Mouse (Mus musculus) skeletal muscle tissue, postnatal 0 days (tissue): ENCODE measurements around the gene Adat3. TPM values are rescaled to one million over a fixed set of nuclear protein-coding genes. Genes with fewer than 3 reads are reported as not detected.

Experiments
- microRNA-seq, 2 experiments: library from miRNA; unstranded; fragments of <30 nt; microRNA quantifications; one replicate each; pipeline ENCODE4; 2016
- polyA plus RNA-seq: library from polyadenylated mRNA; unstranded; fragments of >200 nt; fragmentation: Nextera tagmentation; extraction: Ambion mirVana; gene quantifications from 2 replicates; pipeline ENCODE4 v1.2.1, GENCODE M21; 2015

Gene Adat3
- 2.5 and 3.5 TPM in 2 replicates for polyA plus RNA-seq

DNA sequence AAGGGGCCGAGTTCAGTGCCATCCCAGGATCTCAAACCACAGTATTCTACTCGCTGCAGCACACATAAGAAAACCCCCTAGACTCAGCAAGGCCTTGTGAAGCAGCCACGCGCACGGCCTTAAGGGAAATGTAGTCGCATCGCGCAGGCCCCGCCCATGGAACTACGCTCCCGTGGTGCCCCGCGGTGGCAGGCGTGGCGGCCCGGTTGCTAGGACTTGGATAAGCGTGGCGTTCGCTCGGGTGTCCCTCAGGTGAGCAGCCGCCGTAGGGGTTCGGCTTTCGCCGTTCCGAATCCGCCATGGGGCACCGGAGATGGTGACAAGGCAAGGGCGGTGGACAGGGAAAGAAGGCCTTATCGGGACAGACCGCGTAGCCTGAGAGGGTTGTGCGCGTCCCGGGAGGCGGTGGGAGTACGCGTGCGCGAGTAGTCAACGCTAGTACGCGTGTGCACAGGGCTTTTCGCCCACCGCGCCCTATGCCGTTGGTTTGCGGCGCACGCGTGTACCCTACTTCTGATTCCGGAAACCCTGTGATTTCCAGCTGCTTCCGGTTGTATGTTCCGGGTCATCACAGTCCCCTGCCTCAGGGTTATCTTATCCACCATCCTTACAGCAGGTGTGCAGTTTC, at the start of gene Adat3, which contains the start of gene Scamp4:
Gene Adat3, plus strand, starts transcription at position 183 of the 628 bp plus-strand sequence.
Gene Scamp4, plus strand, starts transcription at position 175 of the 628 bp plus-strand sequence.

DNA sequence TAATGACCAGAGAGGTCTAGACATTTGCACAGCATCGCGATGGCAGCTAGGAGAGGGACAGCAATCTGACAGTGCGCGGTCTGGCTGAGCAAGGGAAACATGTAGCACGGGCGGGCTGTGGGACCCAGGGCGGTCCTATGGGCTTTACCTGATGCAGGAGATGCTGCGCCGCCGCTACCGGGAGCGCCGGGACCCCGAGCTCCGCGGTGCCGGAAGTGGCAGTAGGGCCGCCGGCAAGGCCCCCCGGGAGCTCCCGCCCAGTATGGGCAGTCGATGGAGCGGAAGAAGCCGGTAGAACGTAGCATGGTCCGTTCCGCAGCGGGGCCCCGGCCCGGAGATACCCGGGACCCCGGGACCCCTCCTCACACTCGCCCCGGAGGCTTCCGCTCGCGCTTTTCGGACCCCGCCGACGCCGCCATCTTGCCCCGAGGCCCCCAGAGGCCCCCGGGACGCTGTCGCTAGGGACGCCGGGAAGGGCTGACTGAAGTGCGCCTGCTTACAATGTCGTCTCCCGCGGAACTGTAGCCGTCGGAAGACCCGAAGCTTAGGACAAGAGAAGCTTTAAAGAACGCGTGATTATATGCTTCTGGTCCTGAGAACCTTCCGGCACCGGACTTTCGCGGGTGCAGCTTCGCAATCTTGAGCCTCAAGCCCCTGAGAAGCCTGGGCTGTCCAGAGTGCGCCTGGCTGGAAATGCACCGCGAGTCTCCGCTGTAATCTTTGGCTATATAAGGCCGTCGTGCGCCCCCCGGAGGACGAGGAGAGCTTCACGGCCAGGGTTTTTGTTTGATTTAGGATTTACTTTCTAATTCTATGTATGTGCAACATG, 41.4 kb upstream of the Adat3 start, which contains the start of gene Rexo1:
Gene Rexo1, minus strand, starts transcription at position 445 of the 829 bp plus-strand sequence.

DNA sequence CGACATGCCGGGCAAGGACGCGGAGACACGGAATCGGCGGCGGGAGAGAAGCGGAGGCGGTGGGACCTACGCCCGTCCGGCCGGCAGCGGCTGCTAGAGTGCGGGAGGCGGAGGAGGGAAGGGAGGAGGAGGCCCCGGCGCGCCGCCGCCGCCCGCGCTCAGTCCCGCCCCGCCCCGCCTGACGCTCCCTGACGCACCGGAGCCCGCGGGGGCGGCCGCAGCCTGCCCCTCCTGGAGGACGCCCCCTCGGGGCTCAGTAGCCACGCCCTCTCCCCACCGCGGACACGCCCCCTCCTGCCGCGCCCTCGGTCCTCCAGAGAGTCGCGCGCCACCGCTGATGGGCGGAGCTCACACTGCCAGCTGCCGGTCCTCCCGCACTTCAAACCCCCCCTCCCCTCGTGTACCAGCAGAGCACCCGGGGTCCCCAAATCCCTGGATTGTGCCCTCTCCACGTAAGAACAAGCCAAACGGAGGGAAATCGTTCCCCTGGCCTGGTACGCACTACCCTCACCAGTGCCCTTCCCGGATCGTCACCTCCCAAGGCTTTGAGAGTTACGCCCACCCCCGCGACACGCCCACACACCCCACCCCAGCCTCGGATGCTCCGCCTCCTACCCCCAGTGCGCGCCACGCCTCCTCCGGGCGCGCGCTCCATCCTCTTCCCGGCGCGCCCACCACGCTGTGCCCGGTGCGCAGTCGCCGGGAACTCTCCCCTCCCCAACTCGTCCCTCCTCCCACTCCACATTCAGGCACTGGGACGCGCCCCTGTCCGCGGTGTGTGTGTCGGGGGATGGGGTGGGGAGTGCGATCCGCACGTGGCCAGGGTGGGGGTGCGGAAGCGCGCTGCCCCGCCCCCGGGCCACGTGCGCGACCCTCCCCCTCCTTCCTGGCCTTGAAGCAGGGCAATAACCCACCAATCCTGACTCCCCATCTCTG, 25.2 kb upstream of the Adat3 start, which contains the start of gene Klf16:
Gene Klf16, minus strand, starts transcription at position 127 of the 936 bp plus-strand sequence.

DNA sequence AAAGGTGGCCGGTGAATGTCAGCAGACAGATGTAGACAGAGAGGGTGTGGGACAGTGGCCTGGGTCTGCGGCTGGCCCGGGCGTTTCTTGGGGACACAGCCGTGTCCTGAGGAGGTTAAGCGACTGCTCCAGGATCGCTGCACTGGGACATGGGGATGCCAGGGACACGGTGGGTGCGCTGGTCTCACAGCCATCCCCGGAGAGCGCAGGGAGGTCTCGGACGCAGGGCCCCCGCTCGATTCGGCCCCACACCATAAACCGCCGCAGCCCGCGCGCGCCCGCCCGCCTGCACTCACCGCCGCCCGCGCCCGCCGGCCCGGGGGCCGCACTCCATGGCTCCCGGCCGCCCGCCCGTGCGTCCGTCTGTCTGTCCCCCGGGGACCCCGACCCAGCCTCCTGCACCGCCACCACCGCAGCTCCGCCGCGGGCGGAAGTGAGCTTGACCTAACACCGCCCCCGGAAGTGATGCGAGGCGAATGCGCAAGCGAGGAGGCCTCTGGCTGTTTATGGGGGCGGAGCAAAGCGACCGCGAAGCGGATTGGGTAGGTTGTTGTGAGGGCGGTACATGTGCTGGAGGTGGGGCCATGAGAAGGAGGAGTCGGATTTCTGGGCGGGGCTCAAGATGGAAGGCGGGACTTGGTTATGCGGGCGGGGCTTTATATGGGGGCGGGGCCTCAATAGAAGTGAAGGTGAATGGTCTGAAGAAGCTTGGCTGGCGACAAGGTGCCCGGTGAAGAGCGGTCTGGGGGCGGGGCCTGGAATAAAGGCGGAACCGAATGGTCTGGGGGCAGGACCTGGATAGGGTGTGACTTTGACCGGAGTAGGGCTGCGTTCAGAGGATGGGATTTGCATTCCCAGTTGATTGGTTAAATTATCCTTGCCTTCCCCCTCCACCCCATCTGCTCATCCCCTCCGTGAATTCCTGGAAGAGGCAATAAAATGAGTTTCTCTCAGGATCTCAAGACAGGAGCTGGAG, 12.5 kb upstream of the Adat3 start, which contains the start of gene Abhd17a:
Gene Abhd17a, minus strand, starts transcription at position 463 of the 976 bp plus-strand sequence.

DNA sequence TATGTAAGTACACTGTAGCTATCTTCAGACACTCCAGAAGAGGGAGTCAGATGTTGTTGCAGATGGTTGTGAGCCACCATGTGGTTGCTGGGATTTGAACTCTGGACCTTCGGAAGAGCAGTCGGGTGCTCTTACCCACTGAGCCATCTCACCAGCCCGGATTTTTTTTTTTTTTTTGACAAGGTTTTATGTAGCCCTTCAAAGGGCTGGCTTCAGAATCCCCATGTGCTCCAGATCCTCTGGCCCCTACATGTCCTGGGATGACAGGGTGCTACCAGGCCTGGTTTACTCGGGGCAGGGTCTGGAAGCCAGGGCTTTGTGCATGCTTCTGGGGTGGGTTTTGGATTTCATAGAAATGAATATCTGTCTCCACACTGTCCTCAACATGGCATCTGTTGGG, 3.0 kb downstream of the Adat3 start, which contains the start of gene Gm49322:
Gene Gm49322, plus strand, starts transcription at position 301 of the 400 bp plus-strand sequence.

DNA sequence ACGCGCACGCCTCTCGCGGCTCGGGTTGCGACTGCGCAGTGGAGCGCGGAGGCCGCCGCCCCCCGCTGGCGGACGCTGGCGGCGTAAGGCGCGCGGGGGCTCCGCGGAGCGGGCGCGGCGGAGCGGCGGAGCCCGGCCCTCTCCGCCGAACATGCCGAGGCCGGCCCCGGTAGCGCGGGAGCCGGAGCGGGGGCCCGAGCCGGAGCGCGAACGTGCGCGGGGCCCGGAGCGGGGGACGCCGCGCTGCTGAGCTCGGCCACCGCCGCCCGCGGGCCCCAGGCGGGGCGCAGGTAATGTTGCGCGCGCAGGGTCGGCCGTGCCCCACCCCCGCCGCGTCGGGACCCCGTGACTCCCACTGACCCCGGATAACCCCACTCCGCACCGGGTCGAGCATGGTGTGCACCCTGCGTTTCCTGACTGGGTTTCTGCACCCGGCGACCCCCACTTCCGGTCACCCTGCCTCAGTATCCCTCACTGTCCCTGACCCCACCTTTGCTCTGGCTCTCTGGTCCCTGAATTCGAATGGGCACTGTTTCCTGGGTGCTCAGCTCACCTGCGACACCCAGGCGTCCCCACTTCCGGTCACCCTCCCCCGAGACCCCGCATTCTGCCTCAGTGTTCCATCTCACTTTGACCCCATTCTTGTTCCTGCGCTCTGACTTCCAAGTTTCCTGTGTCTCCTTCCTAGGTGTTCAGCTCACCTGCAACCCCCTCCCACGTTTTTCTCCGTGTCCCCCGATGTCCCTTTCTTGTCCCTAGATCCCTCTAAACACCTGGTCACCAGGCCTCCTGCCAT, 20.2 kb downstream of the Adat3 start, which contains the start of gene Csnk1g2:
Gene Csnk1g2, plus strand, starts transcription at position 178 of the 796 bp plus-strand sequence.

DNA sequence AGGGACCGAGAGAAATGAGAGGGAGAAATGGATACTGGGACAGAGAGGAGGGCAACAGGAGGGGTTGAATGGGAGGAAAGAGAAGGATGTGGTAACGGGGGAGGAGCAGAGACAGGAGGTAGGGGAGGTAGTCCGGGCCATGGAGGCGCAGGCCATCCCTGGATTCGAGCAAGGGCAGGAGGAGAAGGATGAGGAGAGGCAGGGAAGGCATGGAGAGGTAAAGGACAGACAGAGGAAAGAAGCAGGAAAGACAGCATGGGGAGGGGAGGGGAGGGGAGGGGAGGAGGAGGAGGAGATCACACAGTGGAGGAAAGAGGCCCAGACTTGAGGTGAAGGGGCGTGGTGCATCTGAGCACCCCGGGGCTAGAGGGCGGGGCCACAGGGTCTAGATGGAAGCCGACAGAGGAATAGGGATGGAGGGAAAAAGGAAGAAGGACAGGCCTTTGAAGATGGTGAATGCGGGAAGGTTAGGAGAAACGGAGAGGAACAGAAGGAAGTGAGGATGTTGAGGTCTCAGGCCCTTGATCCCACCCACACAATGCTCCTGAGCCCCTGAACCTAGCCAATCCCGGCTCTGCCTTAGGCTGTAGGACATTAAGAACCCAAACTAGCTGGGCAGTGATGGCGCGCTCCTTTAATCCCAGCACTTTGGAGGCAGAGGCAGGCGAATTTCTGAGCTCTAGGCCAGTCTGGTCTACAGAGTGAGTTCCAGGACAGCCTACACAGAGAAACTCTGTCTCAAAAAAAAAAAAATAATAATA, 54.4 kb downstream of the Adat3 start, which contains the start of gene Btbd2:
Gene Btbd2, minus strand, starts transcription at position 209 of the 761 bp plus-strand sequence.

Small RNA genes lying within 50 kb of the gene (microRNA-seq; reads per million reads assigned to microRNA genes)
- 0.10 to 0.42 reads per million in 2 experiments for gene Mir6912

Other genes with a start within 250 kb of the Adat3 start
- 0.14 and 0.23 TPM in 2 replicates for gene Plk5, start 246.4 kb upstream of the Adat3 start, polyA plus RNA-seq
- 2.8 and 3.6 TPM in 2 replicates for gene Mex3d, start 215.2 kb upstream of the Adat3 start, polyA plus RNA-seq
- 82.3 and 101 TPM in 2 replicates for gene Mbd3, start 203.3 kb upstream of the Adat3 start, polyA plus RNA-seq
- gene Uqcr11, start 196.1 kb upstream of the Adat3 start, polyA plus RNA-seq: 1,315 and 1,562 TPM in 2 replicates
- 28.8 and 33.8 TPM in 2 replicates for gene Tcf3, start 169.2 kb upstream of the Adat3 start, polyA plus RNA-seq
- not detected in 2 replicates for gene Onecut3, start 108.0 kb upstream of the Adat3 start, polyA plus RNA-seq
- gene Atp8b3, start 63.8 kb upstream of the Adat3 start, polyA plus RNA-seq: 0.05 TPM in 1 of 2 replicates, not detected in the other
- 7.3 TPM in 2 replicates for gene Rexo1, start 41.3 kb upstream of the Adat3 start, polyA plus RNA-seq
- gene Klf16, start 25.6 kb upstream of the Adat3 start, polyA plus RNA-seq: 2.6 and 3.2 TPM in 2 replicates
- 76.8 and 93.8 TPM in 2 replicates for gene Abhd17a, start 12.5 kb upstream of the Adat3 start, polyA plus RNA-seq
- gene Scamp4, start within 50 bp of the Adat3 start, polyA plus RNA-seq: 30.5 and 36.5 TPM in 2 replicates
- 0.87 and 1.2 TPM in 2 replicates for gene Gm49322, start 3.1 kb downstream of the Adat3 start, polyA plus RNA-seq
- gene Csnk1g2, start 20.0 kb downstream of the Adat3 start, polyA plus RNA-seq: 93.0 and 102 TPM in 2 replicates
- 31.9 and 36.3 TPM in 2 replicates for gene Btbd2, start 54.2 kb downstream of the Adat3 start, polyA plus RNA-seq
- gene Mknk2, start 75.2 kb downstream of the Adat3 start, polyA plus RNA-seq: 132 and 139 TPM in 2 replicates
- gene Mob3a, start 99.1 kb downstream of the Adat3 start, polyA plus RNA-seq: 19.4 and 20.4 TPM in 2 replicates
- 7.5 and 10.2 TPM in 2 replicates for gene Izumo4, start 99.3 kb downstream of the Adat3 start, polyA plus RNA-seq
- 31.6 and 35.9 TPM in 2 replicates for gene Ap3d1, start 139.4 kb downstream of the Adat3 start, polyA plus RNA-seq
- 8.6 and 10.6 TPM in 2 replicates for gene Dot1l, start 152.3 kb downstream of the Adat3 start, polyA plus RNA-seq
- gene Sf3a2, start 195.3 kb downstream of the Adat3 start, polyA plus RNA-seq: 28.5 and 34.2 TPM in 2 replicates
- 44.2 and 55.6 TPM in 2 replicates for gene Plekhj1, start 195.7 kb downstream of the Adat3 start, polyA plus RNA-seq
- not detected in 2 replicates for gene Amh, start 202.4 kb downstream of the Adat3 start, polyA plus RNA-seq
- 278 and 284 TPM in 2 replicates for gene Jsrp1, start 210.6 kb downstream of the Adat3 start, polyA plus RNA-seq
- 1,304 and 1,343 TPM in 2 replicates for gene Oaz1, start 223.8 kb downstream of the Adat3 start, polyA plus RNA-seq
- 8.9 and 10.0 TPM in 2 replicates for gene Lingo3, start 241.2 kb downstream of the Adat3 start, polyA plus RNA-seq